Mouse (Mus musculus): Measurements from ENCODE around the gene Slc47a2. TPM values are rescaled to one million over a fixed set of nuclear protein-coding genes. Genes with fewer than 3 reads are reported as not detected.

Gene Slc47a2
- polyA plus RNA-seq, 1 experiment from 2014 or later = not detected

GRCm38 (mm10) chr11:61361515-61362190, 19.0 kb upstream of the Slc47a2 start:
- H3K27me3 ChIP-seq (replicated peaks) = no peaks in the 10 kb centered on the region
- no peak overlapping the region for H3K9ac ChIP-seq
- 88% methylated on average over 11 of the region's 11 CpGs for WGBS
- ATAC-seq (replicated peaks) = no peak
- no peaks in the 10 kb centered on the region for H3K36me3 ChIP-seq (replicated peaks)
- no peak overlapping the region for H3K27ac ChIP-seq
- no peaks in the 10 kb centered on the region for H3K4me1 ChIP-seq
- H3K9me3 ChIP-seq = no peaks in the 10 kb centered on the region
- H3K4me3 ChIP-seq = no peak overlapping the region
- H3K4me2 ChIP-seq = no peak overlapping the region

GRCm38 (mm10) chr11:61356600-61356999, 13.9 kb upstream of the Slc47a2 start:
- Histone ChIP-seq H3K27ac (no peak overlapping the region), H3K27me3 (replicated peaks) (no peaks in the 10 kb centered on the region), H3K36me3 (replicated peaks) (no peaks in the 10 kb centered on the region), H3K9me3 (no peaks in the 10 kb centered on the region), H3K4me2 (no peak overlapping the region), H3K4me1 (no peaks in the 10 kb centered on the region), H3K9ac (no peak overlapping the region), H3K4me3 (no peak overlapping the region)
- ATAC-seq (replicated peaks) = no peak
- WGBS = 87% methylated on average over 9 of the region's 9 CpGs

DNA sequence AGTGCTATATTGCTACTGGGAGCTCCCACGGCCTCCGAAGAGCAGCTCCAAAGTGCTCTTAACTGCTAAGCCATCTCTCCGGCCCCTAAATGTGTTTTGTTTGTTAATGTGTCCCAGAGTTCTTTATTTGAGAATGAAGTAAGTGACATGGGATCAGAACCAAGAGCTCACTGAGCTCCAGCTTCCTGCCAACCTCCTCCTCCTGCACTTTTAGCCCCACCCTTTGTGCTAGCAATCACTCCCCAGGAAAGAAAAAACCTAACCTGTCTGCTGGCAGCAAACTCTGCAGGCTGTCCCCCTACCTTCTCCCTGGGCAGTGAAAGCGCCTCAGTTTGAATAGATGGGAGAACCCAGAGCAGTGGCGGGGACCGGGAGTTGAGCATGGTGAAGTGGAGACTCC, 13.5 kb upstream of the Slc47a2 start:
- H3K9ac ChIP-seq = no peak overlapping the region
- no peaks in the 10 kb centered on the region for H3K27me3 ChIP-seq (replicated peaks)
- WGBS = 77% methylated on average over 6 of the region's 6 CpGs
- no peak overlapping the region for H3K4me3 ChIP-seq
- no peak for ATAC-seq (replicated peaks)
- H3K36me3 ChIP-seq (replicated peaks) = no peaks in the 10 kb centered on the region
- no peaks in the 10 kb centered on the region for H3K4me1 ChIP-seq
- no peak overlapping the region for H3K27ac ChIP-seq
- no peak overlapping the region for H3K4me2 ChIP-seq
- no peaks in the 10 kb centered on the region for H3K9me3 ChIP-seq

DNA sequence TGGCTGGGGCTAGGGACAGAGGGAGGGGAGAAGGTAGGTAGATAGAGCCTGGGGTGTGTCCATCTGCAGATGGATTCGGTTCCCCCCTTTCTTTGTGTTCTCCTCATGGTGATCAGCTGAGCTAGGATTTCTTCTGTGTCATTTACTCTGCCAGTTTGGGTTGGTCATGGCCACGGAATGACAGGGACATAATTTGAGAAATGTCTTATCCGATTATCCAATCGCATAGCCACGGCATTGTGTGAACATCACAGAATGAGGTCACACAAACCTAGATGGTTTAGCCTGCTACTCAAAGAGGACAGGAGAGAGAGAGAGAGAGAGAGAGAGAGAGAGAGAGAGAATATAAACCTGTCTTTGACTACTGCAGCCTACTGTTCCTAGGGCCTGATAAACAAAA, 12.7 kb upstream of the Slc47a2 start:
- Histone ChIP-seq H3K27me3 (replicated peaks) (no peaks in the 10 kb centered on the region), H3K4me1 (no peaks in the 10 kb centered on the region), H3K27ac (no peak overlapping the region), H3K36me3 (replicated peaks) (no peaks in the 10 kb centered on the region), H3K4me3 (no peak overlapping the region), H3K9ac (no peak overlapping the region), H3K4me2 (no peak overlapping the region), H3K9me3 (no peaks in the 10 kb centered on the region)
- no peak for ATAC-seq (replicated peaks)
- WGBS = 70% methylated on average over 5 of the region's 5 CpGs

DNA sequence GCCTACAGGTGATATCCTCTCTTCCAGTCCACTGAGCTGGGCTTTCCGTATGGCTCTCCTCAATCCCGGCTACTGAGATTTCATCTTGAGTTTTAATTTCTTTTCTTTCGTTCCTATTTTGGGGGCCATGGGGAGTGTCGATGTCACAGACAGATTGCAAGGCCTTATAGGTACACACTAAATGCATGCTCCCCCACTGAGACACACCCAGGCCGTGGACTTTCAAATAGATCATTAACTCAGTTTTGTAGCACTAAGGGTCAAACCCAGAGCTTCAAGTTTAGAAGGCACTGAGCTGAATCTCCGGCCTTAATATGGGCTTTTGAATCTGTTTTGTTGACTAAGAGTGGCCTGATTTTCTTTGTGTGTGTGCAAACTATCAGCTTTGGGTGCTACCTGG, 11.7 kb upstream of the Slc47a2 start:
- H3K4me3 ChIP-seq = no peak overlapping the region
- no peaks in the 10 kb centered on the region for H3K36me3 ChIP-seq (replicated peaks)
- H3K9me3 ChIP-seq = no peaks in the 10 kb centered on the region
- H3K27ac ChIP-seq = no peak overlapping the region
- H3K4me2 ChIP-seq = no peak overlapping the region
- no peaks in the 10 kb centered on the region for H3K27me3 ChIP-seq (replicated peaks)
- ATAC-seq (replicated peaks) = no peak
- no peaks in the 10 kb centered on the region for H3K4me1 ChIP-seq
- no peak overlapping the region for H3K9ac ChIP-seq
- 85% methylated on average over 6 of the region's 6 CpGs for WGBS

- H3K27ac ChIP-seq = no peak overlapping the region
- H3K4me1 ChIP-seq = no peaks in the 10 kb centered on the region
- no peak overlapping the region for H3K4me2 ChIP-seq
- no peak for ATAC-seq (replicated peaks)
- no peak overlapping the region for H3K9ac ChIP-seq
- 75% methylated on average over 2 of the region's 2 CpGs for WGBS
- H3K9me3 ChIP-seq = no peaks in the 10 kb centered on the region
- no peak overlapping the region for H3K4me3 ChIP-seq
- no peaks in the 10 kb centered on the region for H3K27me3 ChIP-seq (replicated peaks)
- no peaks in the 10 kb centered on the region for H3K36me3 ChIP-seq (replicated peaks)
Measured at GRCm38 (mm10) chr11:61353038-61353437, 10.4 kb upstream of the Slc47a2 start.

DNA sequence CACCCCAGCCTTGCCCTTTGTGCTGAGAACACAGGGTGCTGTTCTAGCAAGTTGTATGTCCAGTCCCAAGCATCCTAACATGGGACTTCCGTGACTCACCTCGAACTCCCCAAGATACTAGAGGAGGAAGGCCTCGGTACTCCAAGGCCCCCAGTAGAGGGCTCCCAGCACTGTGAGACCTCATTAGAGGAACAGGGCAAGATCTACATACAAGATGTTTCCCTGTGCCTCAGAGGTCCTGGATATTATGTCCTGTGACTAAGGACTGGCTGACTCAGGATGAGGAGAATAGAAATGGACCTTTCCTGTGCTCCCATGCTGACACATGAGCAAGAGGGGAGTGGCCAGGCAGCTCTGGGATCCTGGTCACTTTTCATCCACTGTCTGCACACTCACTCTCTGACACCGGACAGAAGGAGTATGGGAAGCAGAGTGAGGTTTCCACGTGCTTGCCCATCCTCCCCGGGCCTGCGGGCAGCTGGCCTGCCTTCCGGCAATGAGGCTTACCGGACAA, 9.5 kb upstream of the Slc47a2 start:
- Histone ChIP-seq H3K36me3 (replicated peaks) (no peaks in the 10 kb centered on the region), H3K27me3 (replicated peaks) (no peaks in the 10 kb centered on the region), H3K4me3 (no peak overlapping the region), H3K4me2 (no peak overlapping the region), H3K27ac (no peak overlapping the region), H3K9me3 (no peaks in the 10 kb centered on the region), H3K9ac (no peak overlapping the region), H3K4me1 (no peaks in the 10 kb centered on the region)
- ATAC-seq (replicated peaks) = no peak
- WGBS = 48% methylated on average over 9 of the region's 9 CpGs

- Histone ChIP-seq H3K4me3 (no peak overlapping the region), H3K4me1 (no peaks in the 10 kb centered on the region), H3K36me3 (replicated peaks) (no peaks in the 10 kb centered on the region), H3K27me3 (replicated peaks) (peaks cover 5% of the 10 kb centered on the region; the same call in 1 of the 2 replicates), H3K27ac (no peak overlapping the region), H3K9me3 (no peaks in the 10 kb centered on the region), H3K4me2 (no peak overlapping the region), H3K9ac (no peak overlapping the region)
- 14% methylated on average over 8 of the region's 8 CpGs for WGBS
- ATAC-seq (replicated peaks) = no peak
Measured at GRCm38 (mm10) chr11:61349337-61349736, 6.7 kb upstream of the Slc47a2 start.

GRCm38 (mm10) chr11:61346133-61346532, 3.5 kb upstream of the Slc47a2 start:
- WGBS = 61% methylated on average over 8 of the region's 8 CpGs
- no peak overlapping the region for H3K27ac ChIP-seq
- no peak for ATAC-seq (replicated peaks)

DNA sequence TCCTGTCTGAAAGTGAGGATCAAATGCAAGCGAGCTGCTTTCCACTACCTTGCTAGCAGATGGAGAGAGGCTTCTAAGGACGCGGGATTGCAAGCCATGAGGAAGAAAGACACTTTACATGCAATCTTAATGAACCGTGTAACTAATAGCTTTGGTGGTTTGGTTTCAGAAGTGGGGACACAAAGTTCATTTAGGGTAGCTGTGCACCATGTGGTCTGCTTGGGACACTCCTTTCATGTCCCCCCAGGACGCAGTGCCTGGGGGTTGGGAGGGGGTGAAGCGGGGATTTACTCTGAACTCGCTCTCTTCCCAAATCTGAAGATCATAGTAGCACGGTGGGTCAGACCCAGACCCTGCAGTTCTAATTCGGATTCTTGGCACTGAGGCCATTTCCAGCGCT, 689 bp downstream of the Slc47a2 start:
- 11% methylated on average over 10 of the region's 10 CpGs for WGBS
- H3K36me3 ChIP-seq (replicated peaks) = no peaks in the 10 kb centered on the region
- H3K9ac ChIP-seq = no peak overlapping the region
- H3K27me3 ChIP-seq (replicated peaks) = peaks cover 40% of the 10 kb centered on the region
- H3K27ac ChIP-seq = no peak overlapping the region
- peaks cover 13% of the 10 kb centered on the region for H3K4me1 ChIP-seq
- H3K9me3 ChIP-seq = no peaks in the 10 kb centered on the region
- ATAC-seq (replicated peaks) = no peak
- H3K4me2 ChIP-seq = peak overlapping the region; percentile 60
- H3K4me3 ChIP-seq = 0 out of 2 replicates have a peak overlapping the region, but pooled peaks have one; percentile 37

More at GRCm38 (mm10) chr11:61346133-61346532, 3.5 kb upstream of the Slc47a2 start:
- Histone ChIP-seq H3K4me1 (peaks cover 13% of the 10 kb centered on the region), H3K9ac (no peak overlapping the region), H3K36me3 (replicated peaks) (no peaks in the 10 kb centered on the region), H3K9me3 (no peaks in the 10 kb centered on the region), H3K4me2 (no peak overlapping the region), H3K27me3 (replicated peaks) (peaks cover 28% of the 10 kb centered on the region), H3K4me3 (no peak overlapping the region)

- no peaks in the 10 kb centered on the region for H3K9me3 ChIP-seq
- H3K27me3 ChIP-seq (replicated peaks) = peaks cover 40% of the 10 kb centered on the region
Measured at GRCm38 (mm10) chr11:61341233-61341632, 1.4 kb downstream of the Slc47a2 start.

DNA sequence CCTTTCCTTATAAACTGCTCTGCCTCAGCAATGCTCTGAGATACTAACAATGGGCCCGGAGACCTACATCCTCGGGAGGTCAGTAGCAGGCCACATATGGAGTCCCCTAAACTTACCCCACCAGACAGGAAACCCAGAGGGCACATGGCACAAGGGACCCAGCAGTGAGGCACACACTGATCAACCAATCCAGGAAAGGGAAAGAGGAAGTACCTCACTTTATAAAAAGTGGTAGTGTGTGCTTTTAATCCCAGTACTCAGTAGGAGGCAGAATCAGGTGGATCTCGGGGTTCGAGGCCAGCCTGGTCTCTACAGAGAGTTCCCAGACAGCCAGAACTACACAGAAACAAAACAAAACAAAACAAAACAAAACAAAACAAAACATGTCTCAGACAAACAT, 2.3 kb downstream of the Slc47a2 start:
- H3K36me3 ChIP-seq (replicated peaks) = no peaks in the 10 kb centered on the region
- no peak overlapping the region for H3K4me3 ChIP-seq
- no peaks in the 10 kb centered on the region for H3K9me3 ChIP-seq
- H3K4me1 ChIP-seq = peaks cover 13% of the 10 kb centered on the region
- no peak for ATAC-seq (replicated peaks)
- WGBS = 84% methylated on average over 4 of the region's 4 CpGs
- peaks cover 36% of the 10 kb centered on the region for H3K27me3 ChIP-seq (replicated peaks)
- no peak overlapping the region for H3K9ac ChIP-seq
- H3K4me2 ChIP-seq = no peak overlapping the region
- H3K27ac ChIP-seq = no peak overlapping the region

More at GRCm38 (mm10) chr11:61341233-61341632, 1.4 kb downstream of the Slc47a2 start:
- Histone ChIP-seq H3K4me1 (peaks cover 13% of the 10 kb centered on the region), H3K4me2 (no peak overlapping the region), H3K9ac (no peak overlapping the region), H3K36me3 (replicated peaks) (no peaks in the 10 kb centered on the region), H3K27ac (no peak overlapping the region), H3K4me3 (no peak overlapping the region)
- WGBS = 78% methylated on average over 4 of the region's 4 CpGs
- ATAC-seq (replicated peaks) = no peak

GRCm38 (mm10) chr11:61337586-61337985, 5.1 kb downstream of the Slc47a2 start:
- Histone ChIP-seq H3K36me3 (replicated peaks) (no peaks in the 10 kb centered on the region), H3K4me1 (peaks cover 10% of the 10 kb centered on the region), H3K9ac (no peak overlapping the region), H3K4me2 (no peak overlapping the region), H3K27me3 (replicated peaks) (peaks cover 23% of the 10 kb centered on the region), H3K4me3 (no peak overlapping the region), H3K27ac (no peak overlapping the region), H3K9me3 (no peaks in the 10 kb centered on the region)
- WGBS = 74% methylated on average over 10 of the region's 10 CpGs
- ATAC-seq (replicated peaks) = no peak
